Mouse (Mus musculus) frontal cortex, postnatal 36 days (tissue): Measurements from ENCODE around the gene Arhgap36.

Source experiments
- DNase-seq, 2 experiments: peaks; one replicate each; pipeline ENCODE4 v3.0.0; 2022; ENCODE audit warnings: low spot score in 2 of 2

Gene Arhgap36

GRCm38 (mm10) chrX:49463442-49463970, at the start of gene Arhgap36:
Gene Arhgap36, plus strand, starts transcription at chrX:49463945.
- DNase-seq, result no peak

GRCm38 (mm10) chrX:49457781-49458180, 6.0 kb upstream of the Arhgap36 start:
- no peak for DNase-seq

GRCm38 (mm10) chrX:49470287-49471054, 6.7 kb downstream of the Arhgap36 start:
- no peak for DNase-seq

- DNase-seq, result no peak
Observed at GRCm38 (mm10) chrX:49479968-49480809, 16.4 kb downstream of the Arhgap36 start.

- no peak for DNase-seq
Observed at GRCm38 (mm10) chrX:49480846-49481245, 17.1 kb downstream of the Arhgap36 start.

GRCm38 (mm10) chrX:49489141-49489540, 25.4 kb downstream of the Arhgap36 start:
- no peak for DNase-seq

- no peak for DNase-seq
Observed at GRCm38 (mm10) chrX:49493739-49494449, 30.1 kb downstream of the Arhgap36 start.
